24 mouse cellular contexts compared by ENCODE assay signal in genomic region chr9:120112472-120112871, GRCm38 (mm10). TPM values are rescaled to one million over a fixed set of nuclear protein-coding genes. Genes with fewer than 3 reads are reported as not detected.
DNase-seq lines count a peak whose midpoint lies in the region; ATAC-seq lines count a peak whose summit lies in the region.
"Had no signal": no experiment of that assay in that cellular context is flagged by ENCODE, and none has a peak within 500 bp of the region (broad histone marks: within the 10 kb centered on the region; RNA-seq: fewer than 3 reads in every experiment).

No protein-coding gene starts in this region.

- 78% methylated on average over 6 of the region's 6 CpGs for WGBS in heart, embryonic 11.5 days (ENCODE audit: insufficient replicate concordance)
- 35% methylated on average over 6 of the region's 6 CpGs for WGBS in liver, embryonic 16.5 days (ENCODE audit: insufficient replicate concordance)

- H3K27me3 ChIP-seq in heart, embryonic 11.5 days (ENCODE audit: control insufficient read depth, insufficient read depth, low read length) = no peaks in the 10 kb centered on the region
- H3K27me3 ChIP-seq in erythroblast, embryonic 14.5 days (ENCODE audit: control insufficient read depth) = no peaks in the 10 kb centered on the region
- H3K27me3 ChIP-seq in liver, embryonic 16.5 days (ENCODE audit: control insufficient read depth, insufficient read depth, low read depth, low read length) = no peaks in the 10 kb centered on the region
- H3K27me3 ChIP-seq: hindbrain, embryonic 13.5 days; neural tube, embryonic 15.5 days had no signal

- DNase-seq in heart, postnatal 25 days (ENCODE audit: low spot score) = no peak
- peak; percentile 65 for DNase-seq in MEL-GATA-1-ER (ENCODE audit: extremely low read depth, low read depth)
- DNase-seq in thymus, postnatal 36 days = no peak
- DNase-seq in kidney, postnatal 25 days = no peak
- DNase-seq: B cell, adult 2 months; cerebellum, adult 18-20 months; cerebellum, postnatal 36 days; kidney, adult 9 months; kidney, postnatal 4 days; lung, postnatal 10 days had no signal

- peaks cover 17% of the 10 kb centered on the region; the same call in 1 of the 2 replicates for H3K4me1 ChIP-seq in heart, embryonic 11.5 days (ENCODE audit: control insufficient read depth, insufficient read depth, low read length)
- peaks cover 75% of the 10 kb centered on the region for H3K4me1 ChIP-seq in erythroblast, embryonic 14.5 days (ENCODE audit: control insufficient read depth)
- peaks cover 47% of the 10 kb centered on the region for H3K4me1 ChIP-seq in liver, embryonic 16.5 days (ENCODE audit: control insufficient read depth, low read depth, low read length)

- intact Hi-C loops in heart, postnatal 25 days (cut with DNase I) = no loop called here

- no peak for ATAC-seq in heart, embryonic 11.5 days (replicated peaks; ENCODE audit: insufficient number of reproducible peaks, low FRiP score, low TSS enrichment)
- peak; percentile 9 for ATAC-seq in liver, embryonic 16.5 days (ENCODE audit: low read depth)
- ATAC-seq: forebrain, embryonic 16.5 days had no signal

- H3K4me2 ChIP-seq in heart, embryonic 11.5 days = peak overlapping the region; percentile 41
- H3K4me2 ChIP-seq in liver, embryonic 16.5 days (ENCODE audit: low read depth, low read length) = peak overlapping the region; percentile 76
- H3K4me2 ChIP-seq: hindbrain, embryonic 13.5 days; neural tube, embryonic 15.5 days had no signal

- no peaks in the 10 kb centered on the region for H3K9me3 ChIP-seq in heart, embryonic 11.5 days (replicated peaks; ENCODE audit: control insufficient read depth, low read length)
- no peaks in the 10 kb centered on the region; the same call in 1 of the 2 replicates for H3K9me3 ChIP-seq in erythroblast, embryonic 14.5 days (ENCODE audit: control insufficient read depth, low read length)
- no peaks in the 10 kb centered on the region for H3K9me3 ChIP-seq in liver, embryonic 16.5 days (replicated peaks; ENCODE audit: control insufficient read depth, low read length)
- H3K9me3 ChIP-seq: hindbrain, embryonic 13.5 days; midbrain, embryonic 10.5 days; neural tube, embryonic 15.5 days had no signal

- no peaks in the 10 kb centered on the region for H3K36me3 ChIP-seq in heart, embryonic 11.5 days (ENCODE audit: control insufficient read depth, insufficient read depth, low read length)
- peaks cover 46% of the 10 kb centered on the region for H3K36me3 ChIP-seq in erythroblast, embryonic 14.5 days (ENCODE audit: control insufficient read depth)
- H3K36me3 ChIP-seq in liver, embryonic 16.5 days (ENCODE audit: control insufficient read depth, insufficient read depth) = peaks cover 10% of the 10 kb centered on the region

- peak overlapping the region; percentile 46; the same call in 1 of the 2 replicates for H3K9ac ChIP-seq in heart, embryonic 11.5 days (ENCODE audit: low read depth, low read length)
- peak overlapping the region; percentile 60 for H3K9ac ChIP-seq in liver, embryonic 16.5 days (ENCODE audit: low read depth, low read length)
- H3K9ac ChIP-seq: hindbrain, embryonic 13.5 days; neural tube, embryonic 15.5 days had no signal

- peak overlapping the region; percentile 84 for H3K27ac ChIP-seq in heart, embryonic 11.5 days (ENCODE audit: low read depth, low read length)
- peak overlapping the region; percentile 99 for H3K27ac ChIP-seq in liver, embryonic 16.5 days (ENCODE audit: low read length)
- H3K27ac ChIP-seq: hindbrain, embryonic 13.5 days; midbrain, embryonic 10.5 days; neural tube, embryonic 15.5 days had no signal

- H3K4me3 ChIP-seq in heart, embryonic 11.5 days (ENCODE audit: low read depth, low read length) = peak overlapping the region; percentile 8; the same call in 1 of the 2 replicates
- peak overlapping the region; percentile 59 for H3K4me3 ChIP-seq in erythroblast, embryonic 14.5 days (replicated peaks)
- H3K4me3 ChIP-seq in liver, embryonic 16.5 days (ENCODE audit: low read depth, low read length) = peak overlapping the region; percentile 14
- H3K4me3 ChIP-seq: hindbrain, embryonic 13.5 days; midbrain, embryonic 10.5 days; neural tube, embryonic 15.5 days had no signal

RNA-seq across cellular contexts. Expression of gene Slc25a38, which starts 2.3 kb away (rescaled TPM):
- 35.4 and 40.5 TPM in 2 replicates for polyA plus RNA-seq in heart, embryonic 11.5 days (2014; fragmentation: Nextera tagmentation; extraction: Ambion mirVana)
- total RNA-seq in heart, postnatal 25 days (2021) = 10 to 100 TPM; 16.7 to 18.4 TPM
- polyA plus RNA-seq in erythroblast, embryonic 14.5 days (2012) = 22.5 and 36.0 TPM in 2 replicates
- polyA plus RNA-seq in liver, embryonic 16.5 days (2015; fragmentation: Nextera tagmentation; extraction: Ambion mirVana) = 113 and 118 TPM in 2 replicates

RNA-seq across cellular contexts. Expression of gene Rpsa, which starts 15.0 kb away (rescaled TPM):
- 1,140 and 1,315 TPM in 2 replicates for polyA plus RNA-seq in heart, embryonic 11.5 days (2014; fragmentation: Nextera tagmentation; extraction: Ambion mirVana)
- total RNA-seq in heart, postnatal 25 days (2021) = 100 to 1,000 TPM; 545 TPM
- polyA plus RNA-seq in erythroblast, embryonic 14.5 days (2012) = 245 and 656 TPM in 2 replicates
- polyA plus RNA-seq in liver, embryonic 16.5 days (2015; fragmentation: Nextera tagmentation; extraction: Ambion mirVana) = 727 and 769 TPM in 2 replicates

RNA-seq across cellular contexts. Expression of gene Ccr8, which starts 20.6 kb away (rescaled TPM):
- not detected in 2 replicates for polyA plus RNA-seq in heart, embryonic 11.5 days (2014; fragmentation: Nextera tagmentation; extraction: Ambion mirVana)
- not detected for total RNA-seq in heart, postnatal 25 days (2021)
- polyA plus RNA-seq in erythroblast, embryonic 14.5 days (2012) = not detected in 2 replicates
- 0.07 TPM in 1 of 2 replicates, not detected in the other for polyA plus RNA-seq in liver, embryonic 16.5 days (2015; fragmentation: Nextera tagmentation; extraction: Ambion mirVana)
- total RNA-seq: gastrocnemius, postnatal 4 days; layer of hippocampus, postnatal 10 days; left cerebral cortex, postnatal 14 days had no signal
- polyA plus RNA-seq: forebrain, embryonic 16.5 days; heart, postnatal 0 days; hindbrain, embryonic 13.5 days; midbrain, embryonic 10.5 days; neural tube, embryonic 15.5 days; urinary bladder, adult 2 months had no signal

RNA-seq across cellular contexts. Expression of gene Mobp, which starts 37.0 kb away (rescaled TPM):
- not detected in 2 replicates for polyA plus RNA-seq in heart, embryonic 11.5 days (2014; fragmentation: Nextera tagmentation; extraction: Ambion mirVana)
- total RNA-seq in heart, postnatal 25 days (2021) = under 1 TPM; 0.08 to 0.49 TPM
- 0.03 TPM in 1 of 2 replicates, not detected in the other for polyA plus RNA-seq in erythroblast, embryonic 14.5 days (2012)
- not detected in 2 replicates for polyA plus RNA-seq in liver, embryonic 16.5 days (2015; fragmentation: Nextera tagmentation; extraction: Ambion mirVana)
- total RNA-seq: gastrocnemius, postnatal 4 days had no signal
- polyA plus RNA-seq: hindbrain, embryonic 13.5 days; intestine, embryonic 14.5 days; limb, embryonic 14.5 days had no signal

RNA-seq across cellular contexts. Expression of gene Cx3cr1, which starts 42.8 kb away (rescaled TPM):
- polyA plus RNA-seq in heart, embryonic 11.5 days (2014; fragmentation: Nextera tagmentation; extraction: Ambion mirVana) = 2.3 and 3.1 TPM in 2 replicates
- 1 to 10 TPM; 3.0 to 5.1 TPM for total RNA-seq in heart, postnatal 25 days (2021)
- 0.01 TPM in 2 replicates for polyA plus RNA-seq in erythroblast, embryonic 14.5 days (2012)
- 3.1 and 3.2 TPM in 2 replicates for polyA plus RNA-seq in liver, embryonic 16.5 days (2015; fragmentation: Nextera tagmentation; extraction: Ambion mirVana)

Comparison
In these comparisons a context has a peak if more than half of its experiments do, and no peak if none do; other contexts are left out.
1. H3K4me3 ChIP-seq: peak in every context shown above with its lines; median percentile 59 in erythroblast, embryonic 14.5 days; 14 in liver, embryonic 16.5 days; 8 in heart, embryonic 11.5 days.